Mouse (Mus musculus) right cerebral cortex, postnatal 10 days (tissue): ENCODE data around the gene Fap.

Experiments
- DNase-seq, 2 experiments: peaks; one replicate each; pipeline ENCODE4 v3.0.0; 2021; ENCODE audit warnings: low spot score in 2 of 2

The Fap gene

DNA sequence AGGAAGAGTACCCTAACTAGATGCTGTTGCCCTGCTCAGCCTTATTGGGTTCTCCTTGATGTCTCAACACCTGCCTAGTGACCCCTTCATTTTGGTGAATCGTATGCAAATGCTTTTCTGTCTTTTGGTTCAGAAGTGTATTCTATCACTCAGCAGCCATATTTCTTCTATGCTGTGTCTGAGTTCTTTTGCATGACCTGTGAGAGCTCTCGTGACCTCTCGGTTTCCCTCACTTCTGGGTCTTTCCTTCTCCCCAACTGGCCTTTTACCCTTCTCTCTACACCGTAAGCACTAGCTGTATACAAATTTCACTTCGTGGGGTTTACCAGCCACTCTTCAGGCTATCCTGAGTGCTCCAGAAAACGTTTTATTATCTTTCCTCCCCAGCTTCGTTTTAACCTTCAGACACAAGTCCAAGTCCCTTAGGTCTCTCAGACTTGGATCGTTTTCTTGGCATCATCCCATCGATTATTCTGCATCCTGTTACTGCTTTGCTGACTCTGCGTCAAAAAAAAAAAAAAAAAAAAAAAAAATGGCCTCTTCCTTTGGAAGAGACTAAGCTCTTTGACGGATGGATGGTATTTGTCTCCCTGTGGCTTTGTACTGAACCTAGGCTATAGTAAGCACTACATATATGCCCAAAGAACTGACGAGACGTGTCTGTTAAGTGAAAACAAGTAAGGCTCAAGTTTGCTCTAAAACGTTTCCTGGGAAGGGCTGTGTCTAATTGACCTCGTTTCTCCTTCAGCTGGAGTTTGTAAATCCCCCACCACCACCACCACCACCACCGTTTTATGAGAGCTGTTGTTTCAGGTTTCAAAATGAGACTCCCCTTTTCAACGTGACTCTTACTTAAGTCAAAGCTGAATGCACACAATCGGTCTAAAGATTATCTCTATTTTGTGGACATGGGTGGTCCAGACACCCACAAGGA, 114.4 kb downstream of the Fap start:
- DNase-seq, result no peak

DNA sequence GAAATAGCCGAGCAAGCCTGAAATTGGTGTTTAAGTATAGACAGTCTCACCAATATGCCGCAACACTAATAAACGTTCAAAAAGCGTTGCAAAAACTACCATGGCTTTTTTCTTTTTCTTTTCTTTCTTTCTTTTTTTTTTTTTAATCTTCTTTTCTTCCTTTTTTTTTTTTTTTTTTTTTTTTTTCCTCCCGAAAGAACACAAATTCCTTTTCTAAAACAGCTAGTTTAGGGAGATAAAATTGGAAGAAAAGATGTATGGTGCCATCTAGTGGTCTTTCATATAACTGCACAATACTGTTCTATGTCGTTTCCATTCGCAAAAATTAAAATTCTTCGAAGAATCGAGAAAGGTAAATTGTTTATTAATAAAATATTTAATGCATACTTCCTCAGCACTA, 115.8 kb downstream of the Fap start:
- DNase-seq, result no peak

DNA sequence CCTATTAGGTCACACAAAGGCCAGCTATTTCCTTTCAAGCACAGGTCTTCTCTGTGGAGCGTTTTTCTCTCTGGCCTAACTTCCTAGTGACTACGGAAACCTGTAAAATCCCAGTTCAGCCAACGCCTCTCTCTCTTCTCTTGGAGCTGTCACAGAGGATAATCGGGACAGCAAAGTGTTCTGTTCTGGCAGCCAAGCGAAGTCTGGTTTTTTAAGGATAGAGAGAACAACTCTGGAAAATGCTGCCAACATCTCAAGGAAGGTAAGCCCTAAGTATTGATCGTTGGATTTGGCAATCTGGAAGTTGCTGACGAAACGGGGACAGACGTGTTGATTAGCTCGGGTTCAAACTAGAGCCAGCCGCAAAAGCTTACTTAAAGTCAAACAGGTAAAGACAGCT, 118.9 kb downstream of the Fap start:
- no peak for DNase-seq

DNA sequence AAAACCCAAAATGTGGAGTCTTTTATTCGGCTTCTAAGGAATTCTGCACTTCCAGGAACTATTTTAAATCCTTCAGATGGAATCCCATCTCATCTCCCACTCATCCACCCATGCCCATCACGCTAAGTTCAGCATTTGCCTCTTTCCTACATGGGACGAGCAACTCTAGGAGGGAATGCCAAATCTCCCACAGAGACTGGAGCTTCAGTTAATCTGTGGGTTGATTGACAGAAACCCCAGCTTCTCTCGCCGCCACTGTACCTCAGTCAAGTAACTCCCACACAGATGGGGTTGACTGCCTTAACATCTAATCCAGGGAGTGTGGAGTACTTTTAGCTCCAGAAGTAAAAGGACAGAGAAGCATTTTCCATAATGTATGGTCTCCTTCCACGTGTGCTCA, 119.8 kb downstream of the Fap start:
- no peak for DNase-seq
